Comparison of ENCODE assay signal across 25 mouse cellular contexts in genomic region chr8:126174451-126174850, GRCm38 (mm10).
DNase-seq lines count a peak whose midpoint lies in the region; TF ChIP-seq lines count a peak whose summit lies in the region.
"Had no signal": no experiment of that assay in that cellular context is flagged by ENCODE, and none has a peak within 500 bp of the region (broad histone marks: within the 10 kb centered on the region; RNA-seq: fewer than 3 reads in every experiment).

No protein-coding gene starts in this region.

- peak overlapping the region; percentile 49 for H3K27ac ChIP-seq in cerebellum, adult 2 months (ENCODE audit: insufficient read depth, low read length)
- peak overlapping the region; percentile 73 for H3K27ac ChIP-seq in layer of hippocampus, adult 2 months
- H3K27ac ChIP-seq: embryonic facial prominence, embryonic 12.5 days; gastrocnemius, adult 2 months; limb, embryonic 10.5 days; liver, embryonic 15.5 days; lung, embryonic 15.5 days had no signal

- WGBS in cerebellum, adult 2 months, result 14% methylated on average over 7 of the region's 7 CpGs

- H3K4me1 ChIP-seq in cerebellum, adult 2 months (ENCODE audit: control insufficient read depth, insufficient read depth, low read length), result peaks cover 55% of the 10 kb centered on the region
- H3K4me1 ChIP-seq: embryonic facial prominence, embryonic 12.5 days; liver, embryonic 15.5 days; lung, embryonic 15.5 days; megakaryocyte, embryonic 14.5 days had no signal

- no peaks in the 10 kb centered on the region for H3K27me3 ChIP-seq in cerebellum, adult 2 months (ENCODE audit: control insufficient read depth, insufficient read depth, low read length)
- H3K27me3 ChIP-seq: embryonic facial prominence, embryonic 12.5 days; hindbrain, embryonic 12.5 days; liver, embryonic 15.5 days; lung, embryonic 15.5 days; megakaryocyte, embryonic 14.5 days had no signal

- no peak overlapping the region for H3K4me3 ChIP-seq in cerebellum, adult 2 months (replicated peaks; ENCODE audit: insufficient read depth, low read depth, low read length)
- H3K4me3 ChIP-seq in layer of hippocampus, adult 2 months, result no peak overlapping the region
- H3K4me3 ChIP-seq: embryonic facial prominence, embryonic 12.5 days; gastrocnemius, adult 2 months; hindbrain, embryonic 12.5 days; limb, embryonic 10.5 days; liver, embryonic 15.5 days; lung, embryonic 15.5 days; megakaryocyte, embryonic 14.5 days had no signal

- TF ChIP-seq CTCF in cerebellum, adult 2 months (IDR thresholded peaks at IDR 0.05; ENCODE audit: borderline replicate concordance, insufficient read depth, low read depth, low read length), result no peak
- no peak for TF ChIP-seq CTCF in layer of hippocampus, adult 2 months (conservative IDR thresholded peaks at IDR 0.05)

- peak; percentile 53 for DNase-seq in adrenal gland, adult 2 months
- DNase-seq in adrenal gland, adult 18-20 months (ENCODE audit: low spot score in 2 of 2), result no peak
- DNase-seq in cerebellum, adult 2 months, result peak; percentile 56 to 72
- DNase-seq in cerebellum, adult 8-10 months, result no peak
- DNase-seq in layer of hippocampus, adult 2 months (ENCODE audit: low spot score in 2 of 2), result no peak
- no peak for DNase-seq in layer of hippocampus, postnatal 36 days
- peak; percentile 85 for DNase-seq in brain, adult 2 months (ENCODE audit: low read depth, low spot score)
- no peak for DNase-seq in retina, postnatal 1 day
- DNase-seq: forebrain, postnatal 0 days; gastrocnemius, adult 2 months; kidney, adult 2 months; kidney, postnatal 10 days; liver; lung, postnatal 36 days; midbrain, embryonic 14.5 days; right cerebral cortex, adult 18-20 months; right cerebral cortex, postnatal 4 days; thymus, adult 18-20 months; thymus, postnatal 4 days had no signal

- TF ChIP-seq POLR2A in cerebellum, adult 2 months (IDR thresholded peaks at IDR 0.05; ENCODE audit: borderline replicate concordance, insufficient read depth, low read length), result no peak

Comparison
In these comparisons a context has a peak if more than half of its experiments do, and no peak if none do; other contexts are left out.
1. DNase-seq: peak in adrenal gland, adult 2 months (single experiment), cerebellum, adult 2 months (2 of 2) and brain, adult 2 months (single experiment); none in adrenal gland, adult 18-20 months (0 of 2), cerebellum, adult 8-10 months (single experiment), layer of hippocampus, adult 2 months (0 of 2), layer of hippocampus, postnatal 36 days (0 of 2) and retina, postnatal 1 day (single experiment).